Mouse (Mus musculus): ENCODE measurements at regions not wholly inside any gene's neighbourhood (a gene's known extent, or its start where the extent isn't known, plus 50 kb on each side); places are given as distances from the start of the nearest gene placed in this dataset.

GRCm38 (mm10) chr15:62784456-62785139 is 1060.4 kb downstream of the Gsdmc2 start:
- TF ChIP-seq POLR2A (IDR thresholded peaks at IDR 0.05; ENCODE audit: control insufficient read depth, low read depth, low read length) (no peak), CTCF (IDR thresholded peaks at IDR 0.05; ENCODE audit: control insufficient read depth, insufficient read depth, insufficient replicate concordance, low read depth, low read length) (no peak)

Measured in testis, adult 2 months (tissue).